Mouse (Mus musculus) gastrocnemius, adult 18-20 months (tissue): ENCODE measurements around the gene Maats1. TPM values are rescaled to one million over a fixed set of nuclear protein-coding genes. Genes with fewer than 3 reads are reported as not detected.
A peak's percentile ranks its signal among the peaks of the same experiment; 100 is the strongest.

ENCODE experiments used
- DNase-seq: peaks from one replicate; pipeline ENCODE4 v3.0.0; 2021; ENCODE audit warnings: low spot score
- long read RNA-seq, 2 experiments: library from polyadenylated mRNA; stranded (forward); transcript quantifications; one replicate each; pipeline ENCODE4 v2.0.0; 2021
- total RNA-seq, 2 experiments: library from RNA; stranded (reverse); gene quantifications; 2 replicates each; pipeline ENCODE4 v1.2.3; 2021

Maats1 gene
- total RNA-seq: not detected
- long read RNA-seq, experiment 1: 0 reads
- long read RNA-seq, experiment 2: 0 reads

GRCm38 (mm10) chr16:38341396-38342324 is at the start of gene Maats1:
Gene Maats1 (minus strand): TSS chr16:38342143.
- peak; percentile 72 for DNase-seq

DNA sequence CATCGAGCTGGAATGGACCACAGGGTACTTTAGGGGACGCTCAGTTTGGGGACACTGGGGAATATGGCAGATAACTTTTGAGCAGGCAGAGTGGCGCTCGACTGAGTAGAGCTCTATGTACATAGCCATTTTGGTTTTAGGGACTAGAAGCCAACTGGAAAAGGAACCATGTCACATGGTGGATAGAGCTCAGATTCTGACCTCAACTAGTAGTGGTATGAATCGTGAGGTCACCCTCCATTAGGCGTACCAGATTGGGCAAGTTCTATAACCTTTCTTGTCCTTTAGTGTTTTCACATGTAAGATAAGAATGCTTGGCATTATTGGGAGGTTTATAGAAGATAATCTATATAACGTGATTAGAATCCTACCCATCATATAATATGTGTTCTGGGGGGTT is 48.4 kb upstream of the Maats1 start:
- no peak for DNase-seq

DNA sequence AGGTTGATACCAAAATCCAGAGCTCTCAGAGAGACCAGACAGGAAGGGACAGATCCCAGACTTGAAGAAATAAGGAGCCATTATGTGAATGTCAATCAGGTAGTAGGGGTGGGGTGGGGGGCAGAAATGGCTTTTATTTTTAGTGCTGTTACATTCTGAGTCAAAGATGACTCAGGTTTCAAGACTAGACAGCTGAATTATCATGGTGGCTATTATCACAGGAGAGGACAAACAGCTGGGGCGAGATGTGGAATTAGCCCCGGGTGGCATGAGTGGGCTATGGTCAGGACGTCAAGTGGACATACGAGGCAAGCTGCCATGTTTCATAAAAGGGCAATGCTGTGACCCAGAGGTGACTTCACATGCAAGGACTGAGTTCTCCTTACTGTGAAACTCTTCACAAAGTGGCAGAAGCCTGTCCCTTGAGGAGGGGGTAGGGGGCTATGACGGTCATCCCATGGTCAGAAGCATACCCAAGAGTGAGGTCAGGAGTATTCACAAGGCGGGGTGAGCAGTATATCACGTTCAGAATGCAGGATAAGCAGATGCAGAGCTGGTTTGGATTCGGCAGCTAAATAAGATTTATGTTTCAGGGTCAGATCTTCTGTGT is 47.4 kb upstream of the Maats1 start:
- DNase-seq: no peak

DNA sequence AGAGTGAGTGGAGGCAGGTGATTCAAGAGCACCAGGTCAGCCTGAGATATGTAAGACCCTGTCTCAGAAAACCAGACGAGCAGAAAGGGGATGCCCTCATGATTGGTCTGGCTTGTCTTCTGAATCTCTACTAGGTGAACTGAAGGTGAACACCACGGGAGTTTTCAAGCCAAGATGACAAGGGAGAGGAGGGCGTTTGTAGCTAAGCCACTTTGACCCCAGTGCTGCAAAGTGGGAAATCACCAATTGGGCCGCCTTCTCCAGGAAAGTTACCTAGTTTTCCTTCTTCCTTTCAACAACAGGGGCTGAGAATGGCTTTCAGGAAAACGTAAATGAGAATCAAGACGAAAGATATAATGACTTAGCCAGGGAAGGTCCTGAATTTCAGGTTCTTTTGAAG is 46.8 kb upstream of the Maats1 start:
- no peak for DNase-seq

DNA sequence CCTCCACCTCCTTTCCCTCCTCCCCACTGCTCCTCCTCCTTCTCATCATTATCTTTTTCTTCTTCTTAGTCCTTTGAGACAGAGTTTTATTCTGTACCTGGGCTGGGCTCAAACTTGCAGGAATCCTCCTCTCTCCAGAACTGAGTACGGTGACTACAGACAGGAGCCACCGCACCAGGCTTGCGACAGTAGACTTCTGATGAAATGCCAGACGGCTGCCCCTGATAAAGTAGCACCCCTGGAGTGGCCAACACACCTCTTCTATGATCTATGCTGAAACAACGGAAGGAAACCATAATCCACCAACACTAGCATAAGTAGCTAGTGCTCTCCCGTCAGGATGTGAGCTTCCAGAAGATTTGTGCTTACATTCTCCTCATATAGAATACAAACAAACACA is 45.4 kb upstream of the Maats1 start:
- DNase-seq: no peak

- no peak for DNase-seq
These were observed 43.8 kb upstream of the Maats1 start for GRCm38 (mm10) chr16:38385700-38386099.

- DNase-seq: no peak
These were observed 43.3 kb upstream of the Maats1 start for GRCm38 (mm10) chr16:38385184-38385634.

DNA sequence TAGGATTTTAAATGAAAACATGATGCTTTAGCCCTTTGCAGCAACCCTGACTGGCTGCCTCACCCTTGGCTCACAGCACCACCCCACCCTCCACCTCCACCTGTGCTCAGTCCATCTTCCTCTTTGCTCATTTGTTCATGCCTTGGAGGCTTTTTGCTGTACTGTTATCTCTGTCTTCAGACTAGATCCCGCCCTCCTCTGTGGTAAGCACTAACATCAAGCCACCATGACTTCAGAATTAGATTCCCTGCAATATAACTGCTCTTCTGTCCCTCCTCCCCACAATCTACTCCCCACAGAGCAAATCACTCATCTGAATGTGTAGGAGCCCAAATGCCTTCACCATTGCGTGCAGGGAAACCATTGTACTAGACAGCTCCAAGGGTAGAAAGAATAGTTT is 41.7 kb upstream of the Maats1 start:
- DNase-seq: no peak

- no peak for DNase-seq
These were observed 38.0 kb upstream of the Maats1 start for GRCm38 (mm10) chr16:38379926-38380325.

DNA sequence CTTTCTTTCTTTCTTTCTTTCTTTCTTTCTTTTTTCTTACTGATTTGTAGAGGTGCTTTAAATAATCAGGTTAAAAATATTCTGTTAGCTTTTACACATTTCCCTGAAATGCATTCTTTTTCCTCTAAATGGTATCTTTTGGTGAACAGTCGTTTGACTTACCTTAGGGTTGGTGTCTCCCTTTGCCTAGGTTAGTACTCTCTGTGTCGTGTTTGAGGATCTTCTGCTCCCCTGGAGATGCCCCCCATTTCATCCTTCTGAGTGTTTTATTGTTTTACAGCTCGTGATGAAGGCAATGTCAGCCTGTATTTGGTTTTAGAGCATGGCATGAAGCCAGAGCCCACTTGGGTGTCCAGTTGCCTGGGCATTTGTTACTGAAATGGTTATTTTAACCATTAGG is 37.5 kb upstream of the Maats1 start:
- DNase-seq: no peak

DNA sequence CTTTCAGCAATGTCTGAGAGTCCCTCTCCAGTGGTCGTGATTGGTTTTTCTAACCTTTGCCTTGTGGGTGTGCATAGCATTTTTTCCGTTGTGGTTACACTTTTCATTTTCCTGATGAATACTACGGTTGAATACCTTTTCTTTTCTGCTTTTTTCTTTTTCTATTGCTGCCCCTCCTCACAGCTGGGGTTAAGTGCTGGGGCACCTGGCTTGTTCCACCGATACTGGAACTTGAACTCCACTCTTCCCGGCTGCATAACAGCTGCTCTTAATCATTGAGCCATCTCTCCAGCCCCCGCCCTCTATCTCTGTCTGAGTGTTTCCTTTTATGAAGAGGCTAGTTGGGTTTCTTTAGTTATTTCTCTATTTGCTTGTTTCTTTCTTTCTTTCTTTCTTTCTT is 37.1 kb upstream of the Maats1 start:
- no peak for DNase-seq

GRCm38 (mm10) chr16:38378591-38378990 is 36.6 kb upstream of the Maats1 start:
- DNase-seq: no peak

DNA sequence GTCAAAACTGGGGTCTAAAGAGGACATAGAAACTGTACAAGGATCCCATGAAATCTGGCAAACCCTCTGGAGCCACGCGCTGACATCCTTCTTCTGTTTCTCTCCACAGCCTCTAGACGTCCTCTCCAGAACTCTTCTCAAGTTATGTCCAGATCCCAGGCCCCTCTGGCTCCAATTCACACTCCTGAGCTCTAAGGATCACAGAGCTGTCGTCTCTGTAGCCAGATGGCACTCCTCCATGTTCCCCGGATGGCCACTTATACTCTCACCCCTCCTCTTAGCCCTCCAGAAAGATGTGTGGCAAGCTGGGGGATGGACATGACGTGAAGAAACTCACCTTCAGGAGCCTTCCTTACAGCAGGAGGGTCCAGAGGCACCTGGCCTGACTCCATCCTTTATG is 35.6 kb upstream of the Maats1 start:
- peak; percentile 61 for DNase-seq

DNA sequence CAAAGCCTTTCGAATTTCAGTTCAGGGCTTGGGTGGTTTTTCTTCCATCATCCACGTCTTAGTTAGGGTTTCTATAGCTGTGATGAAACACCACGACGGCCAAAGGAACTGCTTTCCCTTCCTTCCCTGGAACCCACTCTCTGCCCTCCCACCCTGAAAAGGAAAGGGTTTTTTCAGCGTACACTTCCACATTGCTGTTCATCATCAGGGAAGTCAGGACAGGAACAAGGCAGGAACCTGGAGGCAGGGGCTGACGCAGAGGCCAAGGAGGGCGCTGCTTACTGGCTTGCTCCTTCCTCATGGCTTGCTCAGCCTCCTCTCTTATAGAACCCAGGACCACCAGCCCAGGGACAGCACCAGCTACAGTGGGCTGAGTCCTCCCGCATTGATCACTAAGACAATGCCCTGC is 34.9 kb upstream of the Maats1 start:
- DNase-seq: no peak

DNA sequence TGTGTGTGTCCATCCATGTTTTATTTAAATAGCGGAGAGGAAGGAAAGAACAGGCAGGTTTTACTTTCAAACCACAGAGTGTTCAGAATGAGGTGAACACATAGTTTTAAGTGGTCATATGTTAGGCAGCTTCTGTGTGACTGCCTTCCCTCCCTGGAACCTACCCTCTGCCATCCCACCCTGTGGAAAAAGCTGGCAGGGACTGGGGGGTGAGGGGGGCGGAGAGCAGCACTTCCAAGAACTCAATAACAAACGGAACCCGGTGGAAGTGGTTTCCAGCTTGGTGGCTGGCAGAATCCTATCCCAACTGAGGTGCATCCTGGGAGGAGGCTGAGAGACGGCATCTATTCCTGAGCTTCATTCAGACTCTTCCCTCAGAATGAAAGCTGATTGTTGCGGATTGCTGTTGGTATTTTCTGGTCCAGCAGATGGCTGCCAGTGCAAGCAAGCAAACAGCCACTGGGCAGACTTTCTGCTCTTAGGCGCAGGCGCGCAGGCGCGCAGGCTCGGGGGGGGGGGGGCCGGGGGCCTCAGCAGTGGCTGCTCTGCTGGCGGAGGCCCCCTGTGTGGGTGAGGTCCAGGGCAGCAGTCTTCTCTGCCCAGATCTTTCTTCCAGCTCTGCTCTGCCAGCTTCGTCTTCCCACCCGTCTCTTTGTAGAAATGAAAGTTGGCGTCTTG is 34.4 kb upstream of the Maats1 start:
- no peak for DNase-seq

DNA sequence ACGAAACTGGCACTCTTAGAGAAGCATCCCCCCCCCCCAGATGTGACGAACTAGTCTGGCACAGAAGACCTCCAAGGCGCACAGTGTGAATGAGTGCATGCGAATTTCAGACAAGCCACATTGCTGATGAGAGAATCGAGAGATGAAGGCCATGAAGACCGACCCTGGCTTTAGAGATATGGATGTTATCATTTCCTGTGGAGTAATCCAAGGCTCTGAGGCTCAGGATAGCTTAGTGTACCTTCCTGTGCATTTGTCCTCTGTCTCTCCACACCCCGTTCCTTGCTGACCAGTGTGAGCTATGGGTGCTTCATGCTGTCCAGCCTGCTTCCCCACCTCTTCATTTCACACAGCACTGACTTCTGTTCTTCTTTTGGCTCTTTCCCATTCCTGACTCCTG is 33.2 kb upstream of the Maats1 start:
- DNase-seq: no peak

- no peak for DNase-seq
These were observed 32.6 kb upstream of the Maats1 start for GRCm38 (mm10) chr16:38374379-38375140.

DNA sequence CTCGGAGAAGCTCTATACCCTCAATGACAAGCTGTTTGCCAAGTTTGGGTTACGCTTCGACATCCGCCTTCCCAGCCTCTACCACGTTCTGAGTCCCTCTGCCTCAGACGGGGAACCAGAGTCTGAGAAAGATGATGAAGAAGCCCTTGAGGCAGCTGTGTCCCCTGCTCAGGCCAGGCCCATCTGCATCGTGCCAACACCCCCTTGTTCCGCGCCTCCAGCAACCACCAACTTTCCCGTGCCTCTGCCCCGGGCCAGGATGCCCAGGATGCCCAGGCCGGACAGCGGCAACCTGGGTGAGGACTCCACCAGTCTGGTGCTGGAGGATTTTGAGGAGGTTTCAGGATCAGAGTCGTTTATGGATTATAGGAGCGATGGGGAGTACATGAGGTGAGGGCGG is 32.0 kb upstream of the Maats1 start:
- no peak for DNase-seq

DNA sequence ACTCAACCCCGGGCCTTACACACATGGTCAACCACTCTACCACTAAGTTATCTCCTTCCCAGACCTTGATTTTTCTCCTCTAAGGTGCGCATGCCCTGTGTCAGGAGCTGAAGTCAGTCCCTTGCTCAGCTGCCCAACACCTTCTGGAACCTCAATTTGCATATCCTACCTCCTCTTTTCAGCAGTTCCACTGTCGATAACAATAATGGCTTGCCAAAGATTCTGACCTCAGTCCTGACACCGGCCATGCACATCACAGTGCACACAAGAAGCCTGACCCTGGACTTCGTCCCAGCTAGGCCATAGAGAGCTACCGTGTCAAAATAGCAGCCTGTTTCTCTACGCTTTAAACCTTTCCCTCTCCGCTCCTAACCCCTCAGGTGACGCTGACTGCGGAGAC is 31.5 kb upstream of the Maats1 start:
- DNase-seq: no peak

- no peak for DNase-seq
These were observed 30.9 kb upstream of the Maats1 start for GRCm38 (mm10) chr16:38372876-38373275.

- DNase-seq: no peak
These were observed 29.9 kb upstream of the Maats1 start for GRCm38 (mm10) chr16:38371705-38372296.
